Mouse (Mus musculus) frontal cortex, adult 2 months (tissue): ENCODE data around the gene Trmt61a. TPM values are rescaled to one million over a fixed set of nuclear protein-coding genes. Genes with fewer than 3 reads are reported as not detected.

ENCODE experiments used
- DNase-seq, 2 experiments: peaks; one replicate each; pipeline ENCODE4 v3.0.0; 2022; ENCODE audit warnings: low spot score in 1 of 2; ENCODE audit errors: extremely low spot score in 1 of 2
- polyA plus RNA-seq: library from polyadenylated mRNA; depleted of rRNA; stranded (reverse); fragments of >200 nt; gene quantifications from 2 replicates; pipeline ENCODE4 v1.2.3, GENCODE M21; 2012

Trmt61a gene
- polyA plus RNA-seq, 1 experiment: 21.9 TPM

GRCm38 (mm10) chr12:111671431-111671902, 6.4 kb upstream of the Trmt61a start:
- DNase-seq: peak in 1 of 2 experiments; percentile 84

DNA sequence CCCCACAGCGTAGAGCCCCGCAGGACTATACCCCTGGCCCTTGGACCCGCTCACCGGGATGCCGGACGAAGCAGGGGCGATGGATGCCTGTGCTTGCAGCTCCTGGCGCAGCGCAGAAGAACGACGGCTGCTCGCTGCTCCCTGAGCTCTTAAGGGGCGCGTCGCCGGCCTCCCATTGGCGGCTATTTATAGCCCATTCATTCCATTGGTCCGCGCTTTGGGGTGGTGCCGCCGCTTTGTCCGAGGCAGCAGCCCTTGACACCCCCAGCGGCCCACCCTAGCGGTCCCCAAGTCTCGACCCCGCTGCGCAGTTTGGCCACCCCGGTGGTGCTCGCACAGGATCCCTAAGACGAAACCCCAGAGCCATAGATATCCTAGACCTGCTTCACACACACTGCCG, 5.7 kb upstream of the Trmt61a start, which contains the start of gene Ckb:
Ckb (minus strand) TSS at position 163 of the 400 bp plus-strand sequence.
- peak; percentile 90 to 96 for DNase-seq

DNA sequence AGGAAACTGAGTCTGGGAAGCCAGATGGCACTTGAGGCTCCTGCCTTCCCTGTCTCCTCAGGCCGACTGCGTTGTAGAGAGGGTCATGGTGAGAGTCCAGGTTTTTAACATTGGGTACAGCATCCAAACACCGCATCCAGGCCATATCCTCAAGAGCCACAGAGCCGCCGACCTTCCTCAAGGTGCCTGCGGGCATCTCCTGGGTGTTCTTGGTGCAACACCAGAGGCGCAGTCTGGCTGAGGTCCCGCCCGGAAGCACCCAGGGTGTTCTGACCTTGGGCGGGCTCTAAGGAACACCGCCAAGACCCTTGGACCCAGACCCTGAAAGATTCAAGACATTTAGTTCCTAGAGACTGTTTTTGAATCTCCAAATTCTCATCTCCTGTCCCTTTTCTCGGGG, 5.3 kb upstream of the Trmt61a start:
- DNase-seq: peak in 1 of 2 experiments; percentile 25

- DNase-seq: no peak
Measured at GRCm38 (mm10) chr12:111674850-111675486, 2.9 kb upstream of the Trmt61a start.

GRCm38 (mm10) chr12:111675797-111676580, 1.9 kb upstream of the Trmt61a start:
- DNase-seq: no peak

DNA sequence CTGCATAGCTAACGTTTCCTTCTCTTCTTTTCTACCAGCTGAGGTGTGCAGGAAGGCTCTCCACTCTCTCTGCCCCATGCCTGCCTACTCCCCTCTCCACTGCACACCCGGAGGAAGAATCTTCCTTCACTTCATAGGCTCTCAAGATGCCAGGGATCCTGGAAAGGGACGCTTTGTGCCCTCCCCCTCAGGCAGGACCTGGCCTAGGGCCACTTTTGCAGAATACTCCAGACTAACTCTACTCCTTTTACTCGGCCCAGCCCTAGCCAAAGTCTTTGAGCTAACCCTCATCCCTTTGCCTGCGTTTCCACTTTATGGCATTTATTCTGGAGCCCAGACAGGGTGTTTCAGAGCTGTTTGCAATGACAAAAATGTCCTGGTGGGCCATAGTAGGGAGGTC, 484 bp upstream of the Trmt61a start:
- DNase-seq: peak in 1 of 2 experiments; percentile 32

GRCm38 (mm10) chr12:111678670-111678933, 697 bp downstream of the Trmt61a start:
- DNase-seq: no peak

DNA sequence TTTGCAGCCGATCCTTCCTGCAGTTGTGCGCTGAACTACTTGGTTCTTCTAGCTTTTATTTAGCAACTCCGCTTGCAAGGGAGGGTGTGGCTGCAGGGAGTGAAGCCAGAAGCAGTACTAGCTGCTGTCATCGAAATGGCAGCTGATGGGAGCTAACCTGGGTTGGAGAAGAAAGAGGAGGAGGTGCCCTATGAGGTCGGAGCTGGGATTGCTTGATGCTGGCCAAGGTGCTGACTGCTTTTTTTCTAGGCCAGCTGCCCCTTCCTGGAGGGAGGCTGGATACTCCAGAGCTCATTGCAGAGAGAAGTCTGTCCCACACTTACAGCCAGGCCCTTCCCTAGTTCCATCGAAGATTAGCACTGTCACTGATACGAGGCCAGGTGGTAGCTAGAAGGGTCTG, 1.1 kb downstream of the Trmt61a start:
- DNase-seq: no peak

- peak in 1 of 2 experiments; percentile 60 for DNase-seq
Measured at GRCm38 (mm10) chr12:111680661-111681060, 2.8 kb downstream of the Trmt61a start.

GRCm38 (mm10) chr12:111681305-111681704, 3.4 kb downstream of the Trmt61a start:
- DNase-seq: peak in 1 of 2 experiments; percentile 58

DNA sequence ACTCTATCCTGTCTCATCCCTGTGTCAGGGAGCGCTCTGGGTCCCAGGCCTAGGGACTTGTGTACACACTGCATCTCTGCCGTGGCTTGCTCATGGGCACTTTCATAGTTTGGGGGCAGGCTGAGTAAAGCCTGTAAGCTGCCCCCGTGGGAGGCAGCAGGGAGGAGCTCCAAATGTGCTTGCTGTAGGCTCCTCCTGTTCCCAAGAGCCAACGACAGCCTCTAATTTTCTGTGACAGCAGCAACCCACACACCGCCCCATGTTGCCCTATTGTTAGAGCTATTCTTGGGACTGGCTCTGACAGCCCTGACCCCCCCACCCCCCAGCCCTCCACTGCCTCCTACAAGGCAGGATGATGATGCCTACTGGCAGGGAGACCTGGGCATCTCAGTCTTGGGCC, 4.1 kb downstream of the Trmt61a start:
- DNase-seq: peak in 1 of 2 experiments; percentile 60

DNA sequence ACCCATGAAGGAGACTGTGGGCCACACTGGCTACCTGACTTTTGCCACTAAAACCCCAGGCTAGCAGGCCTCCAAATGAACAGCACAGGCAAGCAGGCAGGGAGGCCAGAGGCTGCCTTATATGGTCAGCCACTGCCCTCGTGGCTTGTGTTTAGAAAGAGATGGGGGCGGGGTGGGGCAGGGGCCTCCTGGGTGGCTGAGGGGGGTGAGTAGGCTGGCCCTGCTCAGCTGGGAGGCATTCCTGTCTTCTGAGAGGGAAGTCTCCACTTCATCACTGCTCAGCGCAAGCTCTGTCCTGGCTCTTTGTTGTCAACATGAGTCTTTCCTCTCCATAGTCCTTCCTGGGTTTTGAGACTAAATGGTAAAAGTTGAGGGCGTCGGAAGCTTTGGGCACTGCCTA, 4.9 kb downstream of the Trmt61a start:
- no peak for DNase-seq

- peak in 1 of 2 experiments; percentile 47 for DNase-seq
Measured at GRCm38 (mm10) chr12:111686390-111686789, 8.5 kb downstream of the Trmt61a start.

GRCm38 (mm10) chr12:111687350-111688068, 9.6 kb downstream of the Trmt61a start:
- peak in 1 of 2 experiments; percentile 73 for DNase-seq

DNA sequence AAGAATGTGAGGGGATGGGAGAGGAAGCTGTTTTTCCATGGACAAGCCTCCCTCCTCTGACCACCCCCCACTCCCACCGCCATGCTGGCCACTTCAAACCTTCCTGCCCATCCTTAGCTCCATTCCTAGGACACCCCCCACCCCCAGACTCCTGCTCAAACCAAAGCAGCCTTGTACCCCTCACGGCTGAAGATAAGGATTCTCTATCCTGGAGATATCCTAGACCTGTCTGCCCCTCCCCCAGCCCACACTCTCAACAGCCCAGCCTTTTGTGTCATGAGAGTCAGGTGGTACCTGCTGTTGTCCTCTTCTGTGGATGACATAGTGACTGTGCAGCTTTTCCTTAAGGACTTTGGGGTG, 10.1 kb downstream of the Trmt61a start:
- DNase-seq: no peak

GRCm38 (mm10) chr12:111689426-111689825, 11.5 kb downstream of the Trmt61a start:
- DNase-seq: no peak

DNA sequence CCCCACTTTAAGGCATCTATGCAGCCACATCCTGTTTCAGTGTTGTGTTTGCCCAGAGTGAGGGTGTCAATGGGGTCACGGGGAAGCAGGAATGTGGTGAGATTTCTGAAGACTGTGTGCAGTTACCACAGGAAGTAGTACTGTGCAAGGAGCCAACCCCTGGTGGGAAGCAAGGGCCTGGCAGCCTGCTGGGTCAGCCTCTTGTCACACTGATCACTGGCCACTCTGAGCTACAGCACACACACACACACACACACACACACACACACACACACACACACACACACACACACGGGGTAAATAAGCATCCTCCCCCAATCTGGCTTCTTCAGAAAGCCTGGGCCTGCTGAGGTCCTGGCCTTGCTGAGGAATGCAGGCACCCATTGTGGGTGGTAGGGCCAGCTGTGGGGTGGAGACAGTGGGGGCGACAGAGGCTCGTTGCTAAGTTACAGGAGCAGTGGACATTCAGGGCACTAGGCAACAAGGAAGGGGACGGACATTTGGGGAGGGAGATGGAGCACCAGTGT, 13.5 kb downstream of the Trmt61a start:
- DNase-seq: peak in 1 of 2 experiments; percentile 33

DNA sequence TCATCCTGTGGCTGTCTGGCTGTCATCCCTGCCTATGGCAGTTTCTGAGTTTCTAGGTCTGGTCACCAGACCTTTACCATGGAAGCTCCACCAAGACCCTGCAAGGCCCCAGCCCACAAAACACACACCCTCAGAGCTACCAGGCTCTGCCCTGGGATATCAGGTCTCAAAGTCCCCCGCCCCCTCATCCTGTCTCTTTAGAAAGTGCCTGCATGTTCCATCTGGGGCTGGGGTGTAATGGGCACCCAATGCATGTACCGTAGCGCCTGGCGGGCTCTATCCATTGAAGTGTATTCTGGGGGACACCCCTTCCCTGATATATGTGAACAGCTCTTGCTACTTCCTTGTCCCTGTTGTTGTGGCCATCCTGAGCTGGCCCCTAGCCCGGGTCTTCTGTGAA, 15.0 kb downstream of the Trmt61a start:
- no peak for DNase-seq

- DNase-seq: peak in 1 of 2 experiments; percentile 72
Measured at GRCm38 (mm10) chr12:111693341-111694270, 15.7 kb downstream of the Trmt61a start.

- no peak for DNase-seq
Measured at GRCm38 (mm10) chr12:111694271-111694781, 16.4 kb downstream of the Trmt61a start.
